Mouse (Mus musculus) hindbrain, embryonic 15.5 days (tissue): ENCODE measurements around the gene Cryge. TPM values are rescaled to one million over a fixed set of nuclear protein-coding genes. Genes with fewer than 3 reads are reported as not detected.

Source experiments
- ATAC-seq: fragments of 200-750 bp; cut with Nextera tagmentation; 2 replicates; pipeline ENCODE4 v1.8.0; 2017; ENCODE audit warnings: low read depth, moderate number of reproducible peaks, moderate TSS enrichment; ENCODE audit not compliant: low FRiP score
- H3K27ac ChIP-seq: fragments of 300-500 bp; sonication (generic); replicated peaks from 2 replicates; pipeline ENCODE4 v1.5.1; 2015; ENCODE audit warnings: mild to moderate bottlenecking, inconsistent platforms
- H3K27me3 ChIP-seq: fragments of 300-500 bp; sonication (generic); 2 replicates; pipeline ENCODE4 v1.6.1; 2015; ENCODE audit warnings: control low read depth, inconsistent platforms
- H3K36me3 ChIP-seq: fragments of 300-500 bp; sonication (generic); 2 replicates; pipeline ENCODE4 v1.6.1; 2015; ENCODE audit warnings: control low read depth, inconsistent platforms
- H3K4me1 ChIP-seq: fragments of 300-500 bp; sonication (generic); replicated peaks from 2 replicates; pipeline ENCODE4 v1.6.1; 2015; ENCODE audit warnings: control low read depth, inconsistent platforms
- H3K4me2 ChIP-seq: fragments of 300-500 bp; sonication (generic); 2 replicates; pipeline ENCODE4 v1.6.1; 2015; ENCODE audit warnings: moderate library complexity, mild to moderate bottlenecking, inconsistent platforms
- H3K4me3 ChIP-seq: fragments of 300-500 bp; sonication (generic); 2 replicates; pipeline ENCODE4 v1.5.1; 2015; ENCODE audit warnings: mild to moderate bottlenecking, inconsistent platforms
- H3K9ac ChIP-seq: fragments of 300-500 bp; sonication (generic); 2 replicates; pipeline ENCODE4 v1.6.1; 2015; ENCODE audit warnings: inconsistent platforms
- H3K9me3 ChIP-seq: fragments of 300-500 bp; sonication (generic); 2 replicates; pipeline ENCODE4 v1.6.1; 2016; ENCODE audit warnings: control low read depth, inconsistent platforms
- WGBS: fragments of 180-500 bp; shearing (Covaris S2); methylation state at CpG from one replicate; pipeline ENCODE4 v1.1.7; 2015; 5-methylcytosine and 5-hydroxymethylcytosine counted together
- polyA plus RNA-seq: library from polyadenylated mRNA; unstranded; fragments of >200 nt; fragmentation: Nextera tagmentation; extraction: Ambion mirVana; gene quantifications from 2 replicates; pipeline ENCODE4 v1.2.1, GENCODE M21; 2015

Gene Cryge
- polyA plus RNA-seq, 1 experiment from 2014 or later, result not detected

- H3K9me3 ChIP-seq, result no peaks in the 10 kb centered on the region
- H3K36me3 ChIP-seq, result no peaks in the 10 kb centered on the region
- no peak for ATAC-seq
- no peak overlapping the region for H3K9ac ChIP-seq
- no peaks in the 10 kb centered on the region for H3K27me3 ChIP-seq
- H3K4me3 ChIP-seq, result no peak overlapping the region
- no peak overlapping the region for H3K27ac ChIP-seq
- H3K4me1 ChIP-seq, result no peaks in the 10 kb centered on the region
- H3K4me2 ChIP-seq, result no peak overlapping the region
- 88% methylated on average over 4 of the region's 4 CpGs for WGBS
Observed at GRCm38 (mm10) chr1:65004526-65004925, 46.4 kb downstream of the Cryge start.

Other genes with a start within 250 kb of the Cryge start
- 11.1 and 13.2 TPM in 2 replicates for gene Plekhm3, start 94.3 kb downstream of the Cryge start, polyA plus RNA-seq
- gene Akr1cl, start 18.4 kb downstream of the Cryge start, polyA plus RNA-seq, result 0.18 TPM in 1 of 2 replicates, not detected in the other
- 0.34 TPM in 1 of 2 replicates, not detected in the other for gene Crygd, start 12.3 kb upstream of the Cryge start, polyA plus RNA-seq
- not detected in 2 replicates for gene Crygc, start 22.5 kb upstream of the Cryge start, polyA plus RNA-seq
- gene Crygb, start 31.1 kb upstream of the Cryge start, polyA plus RNA-seq, result 0.43 and 0.54 TPM in 2 replicates
- gene Cryga, start 52.2 kb upstream of the Cryge start, polyA plus RNA-seq, result 0.26 TPM in 1 of 2 replicates, not detected in the other
- gene Gm28845, start 68.4 kb upstream of the Cryge start, polyA plus RNA-seq, result not detected in 2 replicates
- gene D630023F18Rik, start 72.1 kb upstream of the Cryge start, polyA plus RNA-seq, result 2.0 and 2.4 TPM in 2 replicates
- 465 and 481 TPM in 2 replicates for gene Idh1, start 135.4 kb upstream of the Cryge start, polyA plus RNA-seq
- 10.9 and 11.5 TPM in 2 replicates for gene Pikfyve, start 135.5 kb upstream of the Cryge start, polyA plus RNA-seq
- 2.5 and 2.6 TPM in 2 replicates for gene Pth2r, start 230.9 kb upstream of the Cryge start, polyA plus RNA-seq